Mouse (Mus musculus): ENCODE measurements around the gene Gm10096. TPM values are rescaled to one million over a fixed set of nuclear protein-coding genes. Genes with fewer than 3 reads are reported as not detected.

The Gm10096 gene
- not detected for total RNA-seq (2023)

DNA sequence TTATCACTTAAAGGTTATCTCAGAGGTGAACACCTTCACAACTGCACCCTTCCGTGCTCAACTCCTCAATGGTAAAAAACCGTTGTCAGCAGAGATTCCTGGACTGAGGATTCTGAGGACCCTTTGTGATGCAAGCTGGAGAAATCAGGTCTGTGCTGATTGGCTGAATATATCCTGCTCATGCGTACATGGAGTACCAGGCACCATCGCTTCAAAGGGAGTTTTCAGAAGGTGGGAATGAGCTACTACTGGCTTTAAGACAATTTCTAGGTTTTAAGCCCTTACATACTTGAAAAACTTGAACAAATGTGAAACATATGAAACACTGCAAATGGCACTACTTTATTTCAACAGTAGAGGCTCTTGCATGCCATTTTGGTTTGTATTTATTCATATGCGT lies at the start of gene Gm10096:
Gene Gm10096, minus strand, starts transcription at position 101 of the 400 bp plus-strand sequence.

Data from T-cell, adult 66 days (primary cell).